Mouse (Mus musculus): ENCODE measurements around the gene Kcnk10.

Gene Kcnk10

DNA sequence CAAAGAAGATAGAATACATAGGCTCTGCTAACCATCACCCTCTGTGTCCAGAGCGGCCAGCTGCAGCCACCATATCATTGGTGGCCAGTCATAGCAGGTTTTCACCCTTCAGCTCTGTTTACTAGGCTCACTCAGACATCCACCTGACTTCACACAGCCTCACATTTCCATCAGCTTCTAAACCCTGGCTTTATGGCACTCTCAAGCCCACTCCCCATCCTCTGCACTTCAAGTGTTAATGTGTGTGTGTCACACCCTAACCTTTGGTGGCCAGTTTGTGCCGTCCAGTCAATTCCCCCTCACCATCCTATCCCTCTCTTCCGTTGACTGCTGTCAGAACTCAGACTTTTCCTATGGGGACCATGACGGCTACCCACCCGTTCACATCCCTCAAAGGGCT, 184.0 kb downstream of the Kcnk10 start:
- DNase-seq: no peak

DNA sequence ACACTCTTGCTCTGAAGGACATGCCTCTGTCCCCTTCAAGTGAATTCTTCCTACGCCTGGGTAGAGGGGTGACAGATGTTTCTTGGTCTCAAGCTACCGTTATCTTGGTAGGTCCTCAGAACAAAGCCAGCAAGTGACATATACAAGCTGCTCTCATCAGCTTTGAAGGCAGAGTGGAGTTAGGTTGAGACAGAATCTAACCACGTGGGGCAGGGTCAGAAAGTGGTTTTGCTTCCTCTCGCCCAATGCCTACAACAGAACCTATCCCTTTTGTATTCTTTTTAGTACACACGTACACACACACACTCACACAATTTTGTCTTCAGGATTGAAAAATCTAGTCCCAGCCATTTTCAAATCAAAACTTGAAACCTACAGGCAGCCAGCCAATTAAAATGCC, 186.8 kb downstream of the Kcnk10 start:
- DNase-seq: no peak

DNA sequence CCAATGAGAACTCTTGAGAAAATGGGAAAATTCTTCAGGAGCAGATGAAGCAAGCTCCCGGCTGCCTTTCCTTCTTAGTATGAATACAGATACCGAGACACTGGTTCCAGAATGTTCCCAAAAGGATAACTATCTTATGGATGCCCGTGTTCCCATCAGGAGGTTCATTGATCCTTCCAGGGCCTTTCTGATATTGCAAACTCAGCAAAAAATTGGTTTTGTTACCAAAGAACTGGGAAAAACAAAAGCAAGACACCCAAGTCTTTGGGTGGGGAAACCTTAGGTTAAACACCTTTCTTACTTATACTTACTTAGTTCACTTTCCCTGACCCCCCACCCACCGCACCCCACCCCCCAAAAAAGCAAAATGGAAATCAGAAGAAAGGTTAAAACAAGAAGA, 188.5 kb downstream of the Kcnk10 start:
- no peak for DNase-seq

Data from cerebellum, adult 11-12 months (tissue).